Comparison of ENCODE assay signal across 8 mouse cellular contexts in the genomic region with DNA sequence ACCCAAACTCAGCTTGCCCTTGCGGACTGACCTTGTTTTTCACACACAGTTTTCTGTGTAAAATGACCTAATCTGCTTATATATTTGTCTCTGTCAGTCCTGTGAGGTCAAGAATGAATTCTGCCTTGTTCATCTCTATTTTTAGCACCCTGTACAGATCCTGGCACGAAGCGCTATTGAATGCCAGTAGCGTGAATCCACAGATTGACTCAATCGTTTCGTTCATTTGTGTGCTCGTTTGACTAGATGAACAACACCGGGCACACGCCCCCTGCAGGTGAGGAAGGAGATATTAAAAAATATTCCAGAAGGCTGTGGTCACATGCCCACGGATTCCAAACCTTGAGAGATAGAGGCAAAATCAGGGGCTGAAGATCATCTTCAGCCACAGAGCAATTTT. TPM values are rescaled to one million over a fixed set of nuclear protein-coding genes. Genes with fewer than 3 reads are reported as not detected.
A peak's percentile ranks its signal among the peaks of the same experiment; 100 is the strongest.
DNase-seq lines count a peak whose midpoint lies in the region; ATAC-seq and TF ChIP-seq lines count a peak whose summit lies in the region.

No protein-coding gene starts in this region.

- H3K9ac ChIP-seq in intestine, embryonic 15.5 days, result no peak overlapping the region
- no peak overlapping the region for H3K9ac ChIP-seq in limb, embryonic 11.5 days (ENCODE audit: low read length)
- peak overlapping the region; percentile 63 for H3K9ac ChIP-seq in midbrain, embryonic 13.5 days (replicated peaks)

- no peaks in the 10 kb centered on the region for H3K36me3 ChIP-seq in intestine, embryonic 15.5 days
- no peaks in the 10 kb centered on the region for H3K36me3 ChIP-seq in limb, embryonic 11.5 days (ENCODE audit: control insufficient read depth, insufficient read depth, low read length)
- H3K36me3 ChIP-seq in midbrain, embryonic 13.5 days, result no peaks in the 10 kb centered on the region
- no peaks in the 10 kb centered on the region for H3K36me3 ChIP-seq in spleen, adult 2 months (ENCODE audit: control insufficient read depth, insufficient read depth, low read length)

- H3K27me3 ChIP-seq in intestine, embryonic 15.5 days (replicated peaks), result no peaks in the 10 kb centered on the region
- H3K27me3 ChIP-seq in limb, embryonic 11.5 days (ENCODE audit: control insufficient read depth, insufficient read depth, low read length), result no peaks in the 10 kb centered on the region
- H3K27me3 ChIP-seq in midbrain, embryonic 13.5 days, result peaks cover 23% of the 10 kb centered on the region
- no peaks in the 10 kb centered on the region for H3K27me3 ChIP-seq in spleen, adult 2 months (ENCODE audit: control insufficient read depth, insufficient read depth, low read length)

- 1% methylated on average over 10 of the region's 10 CpGs for WGBS in intestine, embryonic 15.5 days
- under 1% methylated on average over 10 of the region's 10 CpGs for WGBS in limb, embryonic 11.5 days
- WGBS in midbrain, embryonic 13.5 days, result 1% methylated on average over 10 of the region's 10 CpGs
- WGBS in spleen, adult 2 months, result 1% methylated on average over 10 of the region's 10 CpGs

- H3K4me1 ChIP-seq in intestine, embryonic 15.5 days (replicated peaks), result peaks cover 6% of the 10 kb centered on the region; the same call in 1 of the 2 replicates
- H3K4me1 ChIP-seq in limb, embryonic 11.5 days (ENCODE audit: control insufficient read depth, insufficient read depth, low read length), result no peaks in the 10 kb centered on the region
- peaks cover 8% of the 10 kb centered on the region for H3K4me1 ChIP-seq in midbrain, embryonic 13.5 days (replicated peaks)
- H3K4me1 ChIP-seq in spleen, adult 2 months (ENCODE audit: control insufficient read depth, insufficient read depth, insufficient read length), result peaks cover 4% of the 10 kb centered on the region; the same call in 1 of the 2 replicates

- peak; percentile 71 for DNase-seq in ovary, adult 18-20 months (ENCODE audit: low spot score)
- no peak for DNase-seq in ovary, postnatal 10 days (ENCODE audit: low spot score)
- peak; percentile 41 to 74 for DNase-seq in cerebellum, postnatal 4 days (ENCODE audit: low spot score in 2 of 2)
- DNase-seq in gastrocnemius, postnatal 25 days, result peak; percentile 68
- peak; percentile 71 for DNase-seq in limb, embryonic 11.5 days (ENCODE audit: low spot score)
- peak; percentile 56 to 70 for DNase-seq in spleen, adult 2 months (ENCODE audit: low read depth in 1 of 2, low spot score in 2 of 2)

- no peak for TF ChIP-seq POLR2A in spleen, adult 2 months (IDR thresholded peaks at IDR 0.05; ENCODE audit: low read depth, low read length)

- peak; percentile 66 for ATAC-seq in intestine, embryonic 15.5 days
- ATAC-seq in limb, embryonic 11.5 days (ENCODE audit: insufficient number of reproducible peaks, low FRiP score, low TSS enrichment, low read depth), result no peak
- ATAC-seq in midbrain, embryonic 13.5 days, result peak; percentile 74

- peak overlapping the region; percentile 38 for H3K4me3 ChIP-seq in intestine, embryonic 15.5 days (replicated peaks)
- H3K4me3 ChIP-seq in limb, embryonic 11.5 days (ENCODE audit: low read depth, low read length), result peak overlapping the region; percentile 32
- H3K4me3 ChIP-seq in midbrain, embryonic 13.5 days (replicated peaks), result peak overlapping the region; percentile 50
- peak overlapping the region; percentile 24; the same call in 1 of the 2 replicates for H3K4me3 ChIP-seq in spleen, adult 2 months (ENCODE audit: extremely low read depth, insufficient read depth, insufficient read length)

- peak overlapping the region; percentile 87 for H3K4me2 ChIP-seq in intestine, embryonic 15.5 days (replicated peaks)
- H3K4me2 ChIP-seq in limb, embryonic 11.5 days (ENCODE audit: low read depth, severe bottlenecking), result peak overlapping the region; percentile 77
- H3K4me2 ChIP-seq in midbrain, embryonic 13.5 days (replicated peaks), result peak overlapping the region; percentile 74

- peak overlapping the region; percentile 63 for H3K27ac ChIP-seq in intestine, embryonic 15.5 days
- H3K27ac ChIP-seq in limb, embryonic 11.5 days (replicated peaks; ENCODE audit: low read depth, low read length), result no peak overlapping the region
- H3K27ac ChIP-seq in midbrain, embryonic 13.5 days, result peak overlapping the region; percentile 84
- peak overlapping the region; percentile 13; the same call in 1 of the 2 replicates for H3K27ac ChIP-seq in spleen, adult 2 months (ENCODE audit: insufficient read depth, low read length)

- TF ChIP-seq CTCF in spleen, adult 2 months (IDR thresholded peaks at IDR 0.05; ENCODE audit: extremely low read depth, insufficient read depth, insufficient read length, insufficient replicate concordance), result peak; percentile 35; the same call in 1 of the 2 replicates

- no peaks in the 10 kb centered on the region for H3K9me3 ChIP-seq in intestine, embryonic 15.5 days
- H3K9me3 ChIP-seq in limb, embryonic 11.5 days (ENCODE audit: control insufficient read depth, low read length), result no peaks in the 10 kb centered on the region
- no peaks in the 10 kb centered on the region for H3K9me3 ChIP-seq in midbrain, embryonic 13.5 days

RNA-seq across cellular contexts. Expression of a gene that starts 11.9 kb away (rescaled TPM):
- total RNA-seq in gastrocnemius, postnatal 25 days (2021), result 100 to 1,000 TPM; 105 to 112 TPM
- polyA plus RNA-seq in intestine, embryonic 15.5 days (2015; fragmentation: Nextera tagmentation; extraction: Ambion mirVana), result 0.06 TPM in 1 of 2 replicates, not detected in the other
- not detected in 2 replicates for polyA plus RNA-seq in limb, embryonic 11.5 days (2014; fragmentation: Nextera tagmentation; extraction: Ambion mirVana)
- polyA plus RNA-seq in midbrain, embryonic 13.5 days (2015; fragmentation: Nextera tagmentation; extraction: Ambion mirVana), result 0.03 TPM in 1 of 2 replicates, not detected in the other
- 0.08 TPM in 2 replicates for polyA plus RNA-seq in spleen, adult 2 months (2012; rRNA removed)

RNA-seq across cellular contexts. Expression of a gene that starts 27.1 kb away (rescaled TPM):
- 1 to 10 TPM; 2.4 to 3.6 TPM for total RNA-seq in gastrocnemius, postnatal 25 days (2021)
- polyA plus RNA-seq in intestine, embryonic 15.5 days (2015; fragmentation: Nextera tagmentation; extraction: Ambion mirVana), result 5.3 and 5.9 TPM in 2 replicates
- polyA plus RNA-seq in limb, embryonic 11.5 days (2014; fragmentation: Nextera tagmentation; extraction: Ambion mirVana), result 1.5 and 1.6 TPM in 2 replicates
- 1.1 and 1.3 TPM in 2 replicates for polyA plus RNA-seq in midbrain, embryonic 13.5 days (2015; fragmentation: Nextera tagmentation; extraction: Ambion mirVana)
- 50.5 and 78.5 TPM in 2 replicates for polyA plus RNA-seq in spleen, adult 2 months (2012; rRNA removed)

RNA-seq across cellular contexts. Expression of a gene that starts 58.1 kb away (rescaled TPM):
- total RNA-seq in gastrocnemius, postnatal 25 days (2021), result under 1 TPM; 0.24 to 0.61 TPM
- polyA plus RNA-seq in intestine, embryonic 15.5 days (2015; fragmentation: Nextera tagmentation; extraction: Ambion mirVana), result 9.6 and 10.9 TPM in 2 replicates
- polyA plus RNA-seq in limb, embryonic 11.5 days (2014; fragmentation: Nextera tagmentation; extraction: Ambion mirVana), result 2.5 and 3.0 TPM in 2 replicates
- polyA plus RNA-seq in midbrain, embryonic 13.5 days (2015; fragmentation: Nextera tagmentation; extraction: Ambion mirVana), result 6.1 and 6.6 TPM in 2 replicates
- polyA plus RNA-seq in spleen, adult 2 months (2012; rRNA removed), result 14.4 and 16.8 TPM in 2 replicates
